Mouse (Mus musculus): ENCODE measurements at regions not wholly inside any gene's neighbourhood (a gene's known extent, or its start where the extent isn't known, plus 50 kb on each side); places are given as distances from the start of the nearest gene placed in this dataset.

- no peak for DNase-seq (ENCODE audit: extremely low spot score)
Observed at GRCm38 (mm10) chr13:40480830-40481229, 119.6 kb upstream of the Ofcc1 start.

GRCm38 (mm10) chr13:40472683-40473082, 111.4 kb upstream of the Ofcc1 start:
- no peak for DNase-seq (ENCODE audit: extremely low spot score)

GRCm38 (mm10) chr13:40469162-40469561, 107.9 kb upstream of the Ofcc1 start:
- no peak for DNase-seq (ENCODE audit: extremely low spot score)

GRCm38 (mm10) chr13:40453360-40453759, 92.1 kb upstream of the Ofcc1 start:
- no peak for DNase-seq (ENCODE audit: extremely low spot score)

- no peak for DNase-seq (ENCODE audit: extremely low spot score)
Observed at GRCm38 (mm10) chr13:40429831-40430230, 68.6 kb upstream of the Ofcc1 start.

- DNase-seq (ENCODE audit: extremely low spot score): no peak
Observed at GRCm38 (mm10) chr13:40423051-40423450, 61.8 kb upstream of the Ofcc1 start.

- peak; percentile 14 for DNase-seq (ENCODE audit: extremely low spot score)
Observed at GRCm38 (mm10) chr13:40417856-40418255, 56.6 kb upstream of the Ofcc1 start.

GRCm38 (mm10) chr13:40413074-40413473, 51.8 kb upstream of the Ofcc1 start:
- no peak for DNase-seq (ENCODE audit: extremely low spot score)
